In the genomic region with DNA sequence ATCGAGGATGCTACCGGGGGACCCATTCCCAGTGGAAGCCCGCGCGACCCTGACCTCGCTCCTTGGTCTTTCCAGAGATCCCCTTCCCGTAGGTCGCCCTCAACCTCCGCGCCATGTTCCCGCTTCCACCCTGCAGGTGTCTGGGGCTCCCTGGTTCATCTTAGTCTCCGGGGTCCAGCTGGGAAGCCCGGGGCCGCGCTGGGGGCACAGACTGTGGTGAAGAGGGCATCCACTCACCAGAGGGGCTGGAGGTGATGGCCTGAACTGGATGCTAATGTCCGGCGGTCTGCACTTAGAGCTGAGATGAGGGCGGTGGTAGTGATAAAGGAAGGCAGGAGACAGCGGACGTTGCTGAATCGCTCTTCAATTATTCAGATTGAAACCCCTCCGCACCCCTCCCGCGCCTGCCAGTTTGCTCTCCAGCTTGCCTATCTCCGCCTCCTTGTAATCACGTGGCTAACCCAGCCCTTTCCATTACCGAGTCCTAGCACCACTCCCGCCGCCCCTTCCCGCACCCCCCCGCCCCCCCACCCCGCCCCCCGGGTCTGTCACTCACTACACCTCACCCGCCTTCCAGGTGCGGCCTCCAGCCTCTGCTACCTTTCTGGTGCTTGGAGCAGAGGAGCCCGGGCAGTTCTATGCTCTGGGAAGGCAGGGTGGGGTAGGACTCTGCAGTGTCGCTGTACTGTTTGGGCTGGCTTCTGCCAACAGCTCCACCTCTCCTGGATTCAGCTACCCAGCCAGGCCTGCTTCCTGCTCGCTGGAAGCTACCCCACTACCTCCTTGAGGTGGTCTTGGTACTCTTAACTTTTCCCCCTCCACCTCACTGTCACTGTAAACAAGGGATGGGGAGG, we compare ENCODE assay signal across 8 mouse cellular contexts. TPM values are rescaled to one million over a fixed set of nuclear protein-coding genes. Genes with fewer than 3 reads are reported as not detected.
A peak's percentile ranks its signal among the peaks of the same experiment; 100 is the strongest.
DNase-seq lines count a peak whose midpoint lies in the region; ATAC-seq and TF ChIP-seq lines count a peak whose summit lies in the region.

A gene (minus strand): TSS at position 445 of the 854 bp plus-strand sequence.

- no peak for TF ChIP-seq CTCF in kidney, adult 2 months (conservative IDR thresholded peaks at IDR 0.05; ENCODE audit: insufficient read depth, insufficient read length, low read depth, low read length)

- peak; percentile 83 for DNase-seq in heart, adult 11 months
- DNase-seq in heart, postnatal 4 days = no peak
- DNase-seq in cerebellum, adult 18-20 months = peak; percentile 83 to 95
- DNase-seq in left cerebral cortex, adult 18-20 months (ENCODE audit: low spot score in 2 of 2) = peak; percentile 77 to 81
- no peak for DNase-seq in gastrocnemius, adult 18-20 months (ENCODE audit: low spot score)
- DNase-seq in kidney, adult 2 months = no peak

- H3K27ac ChIP-seq in forebrain, embryonic 16.5 days (ENCODE audit: low read length) = peak within 1 kb of the TSS; percentile 37
- peak within 1 kb of the TSS; percentile 85 for H3K27ac ChIP-seq in neural tube, embryonic 15.5 days (replicated peaks)
- H3K27ac ChIP-seq in kidney, adult 2 months (ENCODE audit: insufficient read depth, low read depth, low read length) = no peak within 1 kb of the TSS

- H3K4me2 ChIP-seq in forebrain, embryonic 16.5 days (ENCODE audit: low read length) = peak within 1 kb of the TSS; percentile 69
- peak within 1 kb of the TSS; percentile 69 for H3K4me2 ChIP-seq in neural tube, embryonic 15.5 days

- peak within 1 kb of the TSS; percentile 59 for H3K9ac ChIP-seq in forebrain, embryonic 16.5 days (replicated peaks; ENCODE audit: low read depth, low read length)
- H3K9ac ChIP-seq in neural tube, embryonic 15.5 days (replicated peaks) = peak within 1 kb of the TSS; percentile 85

- WGBS in forebrain, embryonic 16.5 days = under 1% methylated on average over 31 of the region's 38 CpGs
- under 1% methylated on average over 37 of the region's 38 CpGs for WGBS in neural tube, embryonic 15.5 days
- WGBS in kidney, adult 2 months = 2% methylated on average over 38 of the region's 38 CpGs

- H3K9me3 ChIP-seq in forebrain, embryonic 16.5 days (ENCODE audit: control insufficient read depth, low read length) = no peaks in the 10 kb centered on the region
- H3K9me3 ChIP-seq in neural tube, embryonic 15.5 days (replicated peaks) = no peaks in the 10 kb centered on the region

- H3K27me3 ChIP-seq in forebrain, embryonic 16.5 days (replicated peaks; ENCODE audit: control insufficient read depth, insufficient read depth, low read length) = no peaks in the 10 kb centered on the region
- 0 out of 2 replicates have a peak, but pooled peaks cover 5% of the 10 kb centered on the region for H3K27me3 ChIP-seq in neural tube, embryonic 15.5 days (replicated peaks)
- no peaks in the 10 kb centered on the region; the same call in none of the 2 replicates for H3K27me3 ChIP-seq in kidney, adult 2 months (replicated peaks; ENCODE audit: control insufficient read depth, insufficient read depth, low read length)

- peak; percentile 92 for ATAC-seq in forebrain, embryonic 16.5 days
- peak; percentile 95 for ATAC-seq in neural tube, embryonic 15.5 days (ENCODE audit: low FRiP score)

- H3K4me1 ChIP-seq in forebrain, embryonic 16.5 days (replicated peaks; ENCODE audit: control insufficient read depth, insufficient read depth, low read length) = peaks cover 18% of the 10 kb centered on the region
- H3K4me1 ChIP-seq in neural tube, embryonic 15.5 days = peaks cover 22% of the 10 kb centered on the region; the same call in 1 of the 2 replicates
- H3K4me1 ChIP-seq in kidney, adult 2 months (ENCODE audit: control insufficient read depth, insufficient read depth, low read length) = no peaks in the 10 kb centered on the region

- TF ChIP-seq POLR2A in kidney, adult 2 months (IDR thresholded peaks at IDR 0.05; ENCODE audit: low read depth, low read length) = no peak

- peak within 1 kb of the TSS; percentile 54 for H3K4me3 ChIP-seq in forebrain, embryonic 16.5 days (replicated peaks; ENCODE audit: low read length)
- H3K4me3 ChIP-seq in neural tube, embryonic 15.5 days (replicated peaks) = peak within 1 kb of the TSS; percentile 53
- H3K4me3 ChIP-seq in kidney, adult 2 months (ENCODE audit: insufficient read depth, low read depth, low read length) = no peak within 1 kb of the TSS

- H3K36me3 ChIP-seq in forebrain, embryonic 16.5 days (ENCODE audit: control insufficient read depth, insufficient read depth) = no peaks in the 10 kb centered on the region
- H3K36me3 ChIP-seq in neural tube, embryonic 15.5 days = no peaks in the 10 kb centered on the region
- H3K36me3 ChIP-seq in kidney, adult 2 months (ENCODE audit: control insufficient read depth, insufficient read depth, low read length) = no peaks in the 10 kb centered on the region

RNA-seq across cellular contexts. Expression of the gene that starts here (rescaled TPM):
- total RNA-seq in heart, postnatal 4 days (2021) = under 1 TPM; 0.38 to 0.43 TPM
- polyA plus RNA-seq in forebrain, embryonic 16.5 days (2015; fragmentation: Nextera tagmentation; extraction: Ambion mirVana) = 4.7 and 5.9 TPM in 2 replicates
- 10 to 100 TPM; 61.0 to 70.3 TPM for total RNA-seq in left cerebral cortex, adult 18-20 months (2021)
- 7.2 and 7.4 TPM in 2 replicates for polyA plus RNA-seq in neural tube, embryonic 15.5 days (2015; fragmentation: Nextera tagmentation; extraction: Ambion mirVana)
- under 1 TPM in 1 of 2 experiments, not detected in 1; 0.02 TPM for total RNA-seq in gastrocnemius, adult 18-20 months (2021)
- polyA plus RNA-seq in kidney, adult 2 months (2012; rRNA removed) = 0.07 and 0.13 TPM in 2 replicates

Comparison
In these comparisons a context has a peak if more than half of its experiments do, and no peak if none do; other contexts are left out.
1. RNA of the gene that starts here (total RNA-seq): 61.0 to 70.3 TPM in left cerebral cortex, adult 18-20 months; 0.38 to 0.43 TPM in heart, postnatal 4 days and 0.02 TPM in gastrocnemius, adult 18-20 months; every median in the first group is over 10 times any median in the second.
2. DNase-seq: peak in heart, adult 11 months (single experiment), cerebellum, adult 18-20 months (2 of 2) and left cerebral cortex, adult 18-20 months (2 of 2); none in heart, postnatal 4 days (single experiment), gastrocnemius, adult 18-20 months (single experiment) and kidney, adult 2 months (single experiment).